Mouse (Mus musculus) stomach, embryonic 14.5 days (tissue): ENCODE results near the gene Aaas. TPM values are rescaled to one million over a fixed set of nuclear protein-coding genes. Genes with fewer than 3 reads are reported as not detected.

Experiments used
- ATAC-seq: fragments of 200-750 bp; cut with Nextera tagmentation; 2 replicates; pipeline ENCODE4 v1.8.0; 2017; ENCODE audit warnings: low read depth, moderate TSS enrichment; ENCODE audit not compliant: insufficient number of reproducible peaks, insufficient read depth, low FRiP score
- H3K27ac ChIP-seq: fragments of 300-500 bp; sonication (generic); 2 replicates; pipeline ENCODE4 v1.5.1; 2014; ENCODE audit warnings: mild to moderate bottlenecking, low read length, moderate library complexity, mixed read lengths
- H3K27me3 ChIP-seq: fragments of 300-500 bp; sonication (generic); 2 replicates; pipeline ENCODE4 v1.6.1; 2014; ENCODE audit warnings: low read length, control low read depth, mixed read lengths; ENCODE audit not compliant: control insufficient read depth, insufficient read depth
- H3K36me3 ChIP-seq: fragments of 300-500 bp; sonication (generic); 2 replicates; pipeline ENCODE4 v1.6.1; 2014; ENCODE audit warnings: mild to moderate bottlenecking, control low read depth, low read length, moderate library complexity, mixed read lengths; ENCODE audit not compliant: control insufficient read depth, insufficient read depth
- H3K4me1 ChIP-seq: fragments of 300-500 bp; sonication (generic); 2 replicates; pipeline ENCODE4 v1.6.1; 2014; ENCODE audit warnings: low read length, control low read depth, mixed read lengths; ENCODE audit not compliant: control insufficient read depth, insufficient read depth
- H3K4me2 ChIP-seq: fragments of 300-500 bp; sonication (generic); replicated peaks from 2 replicates; pipeline ENCODE4 v1.6.1; 2014; ENCODE audit warnings: low read depth, low read length, control low read depth
- H3K4me3 ChIP-seq: fragments of 300-500 bp; sonication (generic); 2 replicates; pipeline ENCODE4 v1.5.1; 2014; ENCODE audit warnings: low read depth, low read length, control low read depth
- H3K9ac ChIP-seq: fragments of 300-500 bp; sonication (generic); replicated peaks from 2 replicates; pipeline ENCODE4 v1.6.1; 2014; ENCODE audit warnings: low read depth, mild to moderate bottlenecking, control low read depth, low read length, moderate library complexity, mixed read lengths
- H3K9me3 ChIP-seq: fragments of 300-500 bp; sonication (generic); 2 replicates; pipeline ENCODE4 v1.6.1; 2016; ENCODE audit warnings: low read depth, low read length, control low read depth; ENCODE audit not compliant: control insufficient read depth
- WGBS: fragments of 180-500 bp; shearing (Covaris S2); extraction: QIAGEN DNeasy Blood & Tissue Kit; methylation state at CpG from one replicate; pipeline ENCODE4 v1.1.7; 2014; 5-methylcytosine and 5-hydroxymethylcytosine counted together
- polyA plus RNA-seq: library from polyadenylated mRNA; unstranded; fragments of >200 nt; fragmentation: Nextera tagmentation; extraction: Ambion mirVana; gene quantifications from 2 replicates; pipeline ENCODE4 v1.2.1, GENCODE M21; 2014

Gene Aaas
- 63.8 and 68.4 TPM in 2 replicates for polyA plus RNA-seq

DNA sequence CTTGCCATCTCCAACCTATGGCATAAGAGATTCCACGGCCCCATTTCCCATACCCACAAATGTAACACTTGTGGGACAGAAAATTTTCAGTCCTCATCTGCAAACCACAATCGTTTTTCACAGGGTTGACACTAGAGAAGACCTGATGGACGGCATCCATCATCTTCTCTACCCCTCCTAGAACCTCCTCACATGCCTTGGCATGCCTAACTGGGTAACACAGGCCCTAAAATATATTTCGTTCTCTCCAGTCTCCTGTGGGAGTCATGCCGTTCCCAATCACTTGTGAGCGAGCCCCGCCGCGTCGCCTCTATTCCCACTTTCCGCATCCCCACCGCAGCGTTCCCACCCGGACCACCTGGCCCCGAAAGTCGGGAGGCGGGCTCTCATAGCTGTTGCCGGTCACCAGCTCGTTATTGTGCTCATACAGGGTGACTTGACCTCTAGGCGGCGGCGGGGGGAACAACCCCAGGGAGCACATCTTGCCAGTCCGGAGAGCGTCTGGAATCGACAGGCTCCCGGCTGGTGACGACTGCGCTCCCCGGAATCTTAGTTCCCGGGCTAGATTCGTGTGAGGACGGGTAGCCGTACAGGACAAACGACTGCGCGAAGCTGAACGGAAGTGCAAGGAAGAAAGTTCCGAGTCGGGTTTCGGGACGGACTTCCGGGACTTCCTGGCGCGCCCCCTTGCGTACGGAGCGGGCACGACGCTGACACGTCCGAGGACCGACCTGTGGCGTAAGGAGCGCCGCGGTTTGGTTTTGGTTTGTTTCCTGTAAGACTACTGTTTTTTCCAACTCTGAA, at the start of gene Aaas:
Gene Aaas (minus strand): TSS at position 634 of the 804 bp plus-strand sequence.
- WGBS: under 1% methylated on average over 56 of the region's 56 CpGs
- peak within 1 kb of the TSS; percentile 82 for H3K9ac ChIP-seq
- ATAC-seq: peak; percentile 85

DNA sequence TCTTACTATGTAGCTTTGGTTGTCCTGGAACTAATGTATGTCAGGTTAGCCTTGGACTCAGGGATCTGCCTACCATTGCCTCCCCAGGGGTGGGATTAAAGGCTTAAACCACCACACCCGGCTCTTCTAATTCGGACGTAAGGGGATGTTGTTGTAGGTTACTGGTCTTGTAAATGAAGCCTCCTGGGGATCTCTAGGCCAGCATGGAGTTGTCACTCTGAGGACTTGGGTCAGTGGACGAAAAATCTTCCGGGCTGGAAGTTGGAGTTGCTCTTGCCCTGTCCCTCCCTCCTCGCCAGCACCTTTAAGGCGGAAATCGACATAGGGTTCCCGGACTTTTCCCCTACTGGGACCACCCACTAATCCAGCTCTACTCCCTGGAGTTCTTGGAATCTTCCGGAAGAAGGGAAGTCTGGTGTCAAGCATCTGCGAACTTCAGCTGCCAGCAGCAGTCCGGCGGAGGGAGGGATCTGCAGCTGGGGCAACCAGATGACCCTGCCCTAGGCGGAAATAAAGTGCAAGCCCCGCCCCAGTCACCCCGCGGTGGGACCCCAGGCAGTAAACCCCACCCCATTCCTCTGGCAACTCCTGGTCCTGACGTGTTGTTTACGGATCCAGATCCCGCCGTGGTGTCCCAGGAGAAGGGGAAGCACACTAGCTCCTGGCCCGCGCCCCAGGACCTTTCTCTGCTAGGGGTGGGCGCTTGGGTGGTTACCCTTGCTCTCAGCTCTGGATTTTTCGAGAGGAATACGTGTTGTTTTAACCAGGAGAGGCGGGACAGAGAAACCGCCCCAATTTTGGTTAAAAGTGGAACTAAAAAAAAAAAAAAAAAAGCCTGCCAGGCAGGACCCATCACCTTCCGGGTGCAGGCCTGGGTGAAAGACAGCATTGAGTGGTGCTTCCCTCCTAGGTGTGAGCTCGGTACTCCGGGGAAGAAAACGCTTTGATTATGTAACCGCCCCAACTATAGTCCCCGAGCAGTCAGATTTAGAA, 49.0 kb upstream of the Aaas start:
- Histone ChIP-seq H3K4me1 (peaks cover 10% of the 10 kb centered on the region; the same call in 1 of the 2 replicates), H3K27me3 (no peaks in the 10 kb centered on the region), H3K9ac (peak overlapping the region; percentile 26), H3K4me3 (peak overlapping the region; percentile 29), H3K9me3 (no peaks in the 10 kb centered on the region), H3K4me2 (peak overlapping the region; percentile 42), H3K27ac (peak overlapping the region; percentile 79), H3K36me3 (no peaks in the 10 kb centered on the region)
- ATAC-seq: peak; percentile 86
- 3% methylated on average over 34 of the region's 34 CpGs for WGBS

More for the DNA sequence above, at the start of gene Aaas:
- Histone ChIP-seq H3K4me3 (peak within 1 kb of the TSS; percentile 83), H3K27me3 (no peaks in the 10 kb centered on the region), H3K4me1 (peaks cover 10% of the 10 kb centered on the region; the same call in 1 of the 2 replicates), H3K9me3 (no peaks in the 10 kb centered on the region), H3K27ac (peak within 1 kb of the TSS; percentile 71), H3K4me2 (peak within 1 kb of the TSS; percentile 88), H3K36me3 (peaks cover 11% of the 10 kb centered on the region)

DNA sequence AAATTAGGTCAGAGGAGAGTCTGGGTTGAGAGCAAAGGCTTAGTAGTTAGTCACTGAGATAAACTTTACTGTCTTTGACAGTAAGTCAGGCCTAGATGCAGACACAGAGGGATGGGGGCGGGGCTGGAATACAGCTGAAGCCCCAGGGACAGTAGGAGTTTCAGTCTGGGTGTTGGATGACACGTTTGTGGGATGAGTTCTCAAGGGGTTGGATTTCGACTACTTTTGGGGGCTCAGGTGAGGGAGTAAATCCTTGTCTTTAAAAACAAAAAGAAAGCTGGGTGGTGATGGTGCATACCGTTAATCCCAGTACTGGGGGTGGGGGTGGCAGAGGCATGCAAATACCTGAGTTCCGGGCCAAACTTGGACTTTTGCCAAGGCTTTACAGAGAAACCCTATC, 48.1 kb upstream of the Aaas start:
- Histone ChIP-seq H3K27me3 (no peaks in the 10 kb centered on the region), H3K27ac (peak overlapping the region; percentile 79; the same call in 1 of the 2 replicates), H3K4me1 (peaks cover 10% of the 10 kb centered on the region; the same call in 1 of the 2 replicates), H3K4me2 (peak overlapping the region; percentile 42), H3K9ac (no peak overlapping the region), H3K4me3 (no peak overlapping the region; the same call in 1 of the 2 replicates), H3K9me3 (no peaks in the 10 kb centered on the region), H3K36me3 (no peaks in the 10 kb centered on the region)
- no peak for ATAC-seq
- WGBS: 27% methylated on average over 5 of the region's 5 CpGs

- peak; percentile 77 for ATAC-seq
- Histone ChIP-seq H3K9ac (no peak overlapping the region), H3K4me1 (peaks cover 8% of the 10 kb centered on the region; the same call in 1 of the 2 replicates), H3K9me3 (no peaks in the 10 kb centered on the region), H3K36me3 (no peaks in the 10 kb centered on the region), H3K27me3 (no peaks in the 10 kb centered on the region), H3K27ac (peak overlapping the region; percentile 67; the same call in 1 of the 2 replicates), H3K4me2 (no peak overlapping the region), H3K4me3 (no peak overlapping the region)
- WGBS: 11% methylated on average over 3 of the region's 3 CpGs
These were observed 44.5 kb upstream of the Aaas start for GRCm38 (mm10) chr15:102395061-102395460.

- Histone ChIP-seq H3K9me3 (no peaks in the 10 kb centered on the region), H3K36me3 (no peaks in the 10 kb centered on the region), H3K9ac (no peak overlapping the region), H3K4me3 (no peak overlapping the region), H3K4me1 (0 out of 2 replicates have a peak, but pooled peaks cover under 1% of the 10 kb centered on the region), H3K27me3 (no peaks in the 10 kb centered on the region), H3K4me2 (no peak overlapping the region), H3K27ac (peak overlapping the region; percentile 74)
- no peak for ATAC-seq
These were observed 43.0 kb upstream of the Aaas start for GRCm38 (mm10) chr15:102393584-102394014.

- Histone ChIP-seq H3K9ac (no peak overlapping the region), H3K9me3 (no peaks in the 10 kb centered on the region), H3K27me3 (no peaks in the 10 kb centered on the region), H3K4me1 (no peaks in the 10 kb centered on the region), H3K27ac (no peak overlapping the region), H3K4me2 (no peak overlapping the region), H3K36me3 (no peaks in the 10 kb centered on the region), H3K4me3 (no peak overlapping the region)
- ATAC-seq: no peak
- 55% methylated on average over 2 of the region's 2 CpGs for WGBS
These were observed 41.9 kb upstream of the Aaas start for GRCm38 (mm10) chr15:102392520-102392919.

GRCm38 (mm10) chr15:102388942-102389341, 38.4 kb upstream of the Aaas start:
- no peak overlapping the region for H3K27ac ChIP-seq
- no peaks in the 10 kb centered on the region for H3K4me1 ChIP-seq
- no peak overlapping the region for H3K9ac ChIP-seq
- H3K9me3 ChIP-seq: no peaks in the 10 kb centered on the region
- H3K4me3 ChIP-seq: no peak overlapping the region
- H3K36me3 ChIP-seq: no peaks in the 10 kb centered on the region
- H3K27me3 ChIP-seq: no peaks in the 10 kb centered on the region
- 83% methylated on average over 3 of the region's 3 CpGs for WGBS
- no peak overlapping the region for H3K4me2 ChIP-seq
- no peak for ATAC-seq

GRCm38 (mm10) chr15:102386640-102387039, 36.1 kb upstream of the Aaas start:
- Histone ChIP-seq H3K4me3 (no peak overlapping the region), H3K36me3 (no peaks in the 10 kb centered on the region), H3K27ac (no peak overlapping the region), H3K4me1 (no peaks in the 10 kb centered on the region), H3K4me2 (no peak overlapping the region), H3K9me3 (no peaks in the 10 kb centered on the region), H3K27me3 (no peaks in the 10 kb centered on the region), H3K9ac (no peak overlapping the region)
- no peak for ATAC-seq
- 50% methylated on average over 9 of the region's 9 CpGs for WGBS
